Mouse (Mus musculus) spleen, embryonic (tissue): Measurements from ENCODE around the gene Unc13b.
"Not testable (repeated sequence)": the region's sequence is repeated elsewhere in the genome, so short reads cannot be mapped to it uniquely, and the experiment has no call there.

Source experiments
- CTCF ChIA-PET: fragments of 350-600 bp; sonication (Branson Sonifier 250); formaldehyde crosslinking; loops from one replicate; lab custom pipeline; 2022; lab: Charles Lee

The Unc13b gene

DNA sequence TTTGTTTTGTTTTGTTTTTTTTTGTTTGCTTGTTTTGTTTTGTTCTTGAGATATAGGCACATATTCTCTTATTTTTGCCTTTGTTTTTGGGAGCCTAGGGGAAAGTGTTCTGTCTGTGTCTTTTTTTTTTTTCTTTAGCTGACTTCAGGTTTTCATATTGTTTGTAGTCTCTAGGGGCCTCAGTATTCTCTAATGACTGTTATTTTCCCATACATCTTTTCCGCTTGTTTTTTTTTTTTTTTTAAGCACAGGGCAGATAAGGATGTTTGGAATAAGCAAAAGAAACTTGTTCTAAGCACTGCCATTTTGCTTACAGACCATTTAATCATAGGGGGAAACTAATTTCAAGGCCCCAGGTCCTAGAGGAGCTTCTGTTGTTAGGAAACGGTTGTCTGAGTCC lies 23.7 kb downstream of the Unc13b start:
- CTCF ChIA-PET, result interaction anchor here (0.6 kb wide), 1 partner anchor 742 kb away, joined by 5 read pairs; no protein-coding TSS in a partner anchor

DNA sequence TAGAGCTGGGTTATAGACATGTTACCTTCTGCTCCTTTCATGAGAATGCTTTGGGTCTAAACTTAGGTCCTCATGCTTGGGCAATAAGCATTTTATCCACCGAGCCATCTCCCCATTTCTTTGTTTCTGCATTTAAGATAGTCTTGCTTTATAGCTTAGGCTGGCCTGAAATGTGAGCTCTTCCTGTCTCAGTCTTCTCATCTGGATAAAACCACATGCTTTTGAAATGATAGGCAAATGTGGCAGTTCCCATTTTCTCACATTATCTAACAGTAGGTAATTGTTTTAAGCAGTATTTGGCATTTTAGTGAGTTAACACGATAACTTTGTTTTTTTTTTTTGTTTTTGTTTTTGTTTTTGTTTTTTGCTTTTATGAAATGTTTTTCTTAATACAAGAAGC lies 31.2 kb downstream of the Unc13b start:
- CTCF ChIA-PET, result interaction anchor here (0.7 kb wide), 1 partner anchor 333 kb away, joined by 4 read pairs; no protein-coding TSS in a partner anchor

DNA sequence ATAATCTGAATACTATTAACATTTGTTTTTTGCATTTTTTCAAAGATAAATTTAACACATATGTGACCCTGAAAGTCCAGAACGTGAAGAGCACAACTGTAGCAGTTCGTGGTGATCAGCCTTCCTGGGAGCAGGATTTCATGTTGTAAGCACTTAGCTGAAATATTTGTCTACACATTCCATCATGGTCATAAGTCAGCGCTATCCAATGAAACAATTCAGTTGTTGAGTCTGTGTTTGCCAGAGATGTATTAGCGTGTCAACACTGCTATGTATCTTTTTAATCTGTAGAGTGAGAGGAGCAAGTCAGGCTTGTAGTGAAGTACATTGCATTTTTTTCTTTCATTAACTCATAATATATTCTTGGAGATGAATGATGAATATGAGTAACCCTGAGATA lies 32.4 kb downstream of the Unc13b start:
- CTCF ChIA-PET, result no interaction called here

DNA sequence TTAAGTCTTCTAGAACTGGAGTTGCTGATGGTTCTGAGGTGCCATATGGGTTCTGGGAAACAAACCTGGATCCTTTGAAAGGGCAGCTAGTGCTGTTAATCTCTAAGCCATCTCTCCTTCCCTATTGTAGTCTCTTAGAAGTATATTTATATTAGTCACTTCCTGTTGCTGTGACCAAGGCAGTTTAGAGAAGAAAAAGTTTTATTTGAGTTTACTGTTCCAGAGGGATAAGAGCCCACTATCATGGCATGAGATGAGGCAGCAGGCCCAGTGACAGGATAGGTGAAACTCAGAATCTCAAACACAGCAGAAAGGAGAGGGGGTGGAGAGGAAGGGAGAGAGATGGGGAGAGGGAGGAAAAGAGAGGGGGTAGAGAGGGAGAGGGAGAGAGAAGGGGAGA lies 54.7 kb downstream of the Unc13b start:
- CTCF ChIA-PET, result no interaction called here

DNA sequence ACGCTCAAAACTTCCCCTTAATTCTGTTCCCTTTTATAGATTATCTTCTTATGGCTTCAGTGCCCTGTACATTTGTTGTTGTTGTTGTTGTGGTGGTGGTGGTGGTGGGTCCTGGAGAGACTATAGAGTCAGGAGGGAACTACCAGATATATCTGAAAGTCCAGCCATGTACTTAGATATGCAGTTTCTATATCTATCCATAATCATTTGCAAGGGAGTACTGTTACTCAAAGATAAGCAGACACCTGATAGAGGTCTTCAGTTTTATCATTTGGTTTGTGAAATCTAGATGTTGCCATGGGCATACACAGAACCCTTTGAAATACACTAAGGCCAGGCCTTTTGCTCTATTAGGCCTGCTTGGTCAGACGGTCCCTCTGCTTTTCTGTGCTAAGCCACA lies 55.8 kb downstream of the Unc13b start:
- CTCF ChIA-PET, result no interaction called here

DNA sequence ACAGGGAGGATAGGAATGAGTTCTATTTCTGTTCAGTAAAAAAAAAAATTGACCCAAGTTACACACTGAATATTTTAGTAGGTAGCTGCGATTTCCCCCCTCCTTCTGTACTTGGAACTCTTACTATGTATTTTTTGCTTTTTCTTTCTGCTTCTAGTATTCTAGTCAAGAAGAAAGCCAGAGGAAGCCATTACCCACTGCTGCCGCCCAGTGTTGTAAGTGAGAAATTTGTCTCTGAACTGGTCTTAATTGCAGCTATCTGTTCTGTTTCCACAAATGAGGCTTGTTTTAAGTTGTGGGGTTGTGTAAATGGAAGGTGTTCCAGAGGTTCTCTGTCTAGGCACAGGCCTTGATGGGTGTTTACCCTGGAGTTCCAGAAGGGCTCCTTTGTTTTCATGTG lies 56.2 kb downstream of the Unc13b start:
- CTCF ChIA-PET, result no interaction called here

DNA sequence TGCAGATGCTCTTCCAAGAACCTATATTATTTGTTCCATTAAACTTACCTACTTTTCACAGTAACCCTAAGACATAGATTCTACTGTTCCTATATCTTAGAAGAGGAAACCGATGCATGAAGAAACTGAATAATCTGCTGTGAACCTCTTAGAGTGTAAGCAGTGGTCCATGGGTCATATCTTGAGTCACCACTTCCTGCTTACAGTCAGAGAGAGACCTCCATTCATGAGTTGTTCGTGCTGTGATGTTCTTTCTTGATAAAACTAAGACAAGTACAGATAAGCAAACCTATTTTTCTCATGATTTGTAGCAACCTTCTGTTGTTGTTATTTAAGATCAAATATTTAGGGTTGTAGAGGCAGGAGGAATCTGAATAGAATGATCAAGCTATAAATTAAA lies 57.5 kb downstream of the Unc13b start:
- CTCF ChIA-PET, result no interaction called here

DNA sequence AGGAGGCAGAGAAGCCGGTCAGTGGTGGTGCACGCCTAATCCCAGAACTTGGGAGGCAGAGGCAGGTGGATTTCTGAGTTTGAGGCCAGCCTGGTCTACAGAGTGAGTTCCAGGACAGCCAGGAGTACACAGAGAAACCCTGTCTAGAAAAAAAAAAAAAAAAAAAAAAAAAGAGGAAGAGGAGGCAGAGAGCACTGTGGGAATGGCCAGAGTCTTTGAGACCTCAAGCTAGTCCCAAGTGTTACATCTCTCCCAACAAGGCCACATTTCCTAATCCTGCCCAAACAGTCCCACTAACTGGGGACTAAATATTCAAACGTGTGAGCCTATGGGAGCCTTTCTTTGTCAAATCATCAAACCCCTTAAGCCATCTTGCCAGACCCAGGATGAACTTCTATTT lies 71.0 kb downstream of the Unc13b start:
- CTCF ChIA-PET, result no interaction called here

DNA sequence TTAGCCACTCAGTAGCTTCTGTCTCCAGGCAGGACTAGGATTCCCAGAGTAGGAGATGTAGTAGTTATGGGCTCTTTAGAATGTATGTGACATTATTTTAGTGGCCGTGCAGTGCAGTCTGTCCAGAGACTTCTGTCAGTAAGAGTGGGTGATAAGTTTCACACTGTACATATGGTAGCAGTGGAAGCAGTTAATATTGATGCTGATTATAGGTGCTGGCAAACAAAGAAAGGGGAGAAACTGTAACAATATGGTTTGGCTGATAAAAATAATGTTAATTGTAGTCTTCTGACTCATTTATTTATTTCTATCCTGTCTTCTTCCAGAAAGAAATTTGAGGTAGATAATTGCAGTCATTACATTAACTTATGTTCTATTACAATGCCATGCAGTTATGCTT lies 83.9 kb downstream of the Unc13b start:
- CTCF ChIA-PET, result no interaction called here

DNA sequence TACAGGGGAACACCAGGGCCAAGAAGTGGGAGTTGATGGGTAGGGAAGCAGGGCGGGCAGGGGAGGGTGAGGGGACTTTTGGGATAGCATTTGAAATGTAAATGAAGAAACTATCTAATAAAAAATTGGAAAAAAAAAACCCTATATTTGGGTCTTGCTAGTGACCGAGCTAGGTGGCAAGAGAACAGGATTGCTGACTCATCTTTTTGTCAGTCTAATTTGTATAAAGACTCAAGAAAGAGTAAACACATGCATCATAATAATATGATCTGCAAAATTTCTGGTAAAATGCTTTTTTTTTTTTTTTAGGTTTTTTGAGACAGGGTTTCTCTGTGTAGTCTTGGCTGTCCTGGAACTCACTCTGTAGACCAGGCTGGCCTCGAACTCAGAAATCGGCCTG lies 93.7 kb downstream of the Unc13b start:
- CTCF ChIA-PET, result not testable (repeated sequence)

DNA sequence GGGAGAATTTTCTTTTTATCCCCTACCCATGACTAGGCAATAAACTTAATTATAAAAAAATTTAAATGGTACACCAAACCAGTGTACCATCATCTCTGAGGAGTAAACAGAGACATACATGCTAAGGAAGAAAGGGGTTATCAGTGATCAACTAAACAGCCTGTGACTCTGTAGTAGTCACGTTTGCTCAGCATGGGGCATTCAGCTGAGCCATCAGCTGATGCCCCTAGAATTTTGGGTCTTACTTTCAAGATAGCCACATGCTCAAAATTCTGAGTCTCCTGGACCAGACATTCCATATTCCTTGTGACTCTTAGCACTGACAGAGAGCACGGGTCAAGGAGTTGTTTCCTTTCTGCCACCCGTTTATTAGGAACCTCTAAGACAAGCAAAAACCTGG lies 101.3 kb downstream of the Unc13b start:
- CTCF ChIA-PET, result no interaction called here

DNA sequence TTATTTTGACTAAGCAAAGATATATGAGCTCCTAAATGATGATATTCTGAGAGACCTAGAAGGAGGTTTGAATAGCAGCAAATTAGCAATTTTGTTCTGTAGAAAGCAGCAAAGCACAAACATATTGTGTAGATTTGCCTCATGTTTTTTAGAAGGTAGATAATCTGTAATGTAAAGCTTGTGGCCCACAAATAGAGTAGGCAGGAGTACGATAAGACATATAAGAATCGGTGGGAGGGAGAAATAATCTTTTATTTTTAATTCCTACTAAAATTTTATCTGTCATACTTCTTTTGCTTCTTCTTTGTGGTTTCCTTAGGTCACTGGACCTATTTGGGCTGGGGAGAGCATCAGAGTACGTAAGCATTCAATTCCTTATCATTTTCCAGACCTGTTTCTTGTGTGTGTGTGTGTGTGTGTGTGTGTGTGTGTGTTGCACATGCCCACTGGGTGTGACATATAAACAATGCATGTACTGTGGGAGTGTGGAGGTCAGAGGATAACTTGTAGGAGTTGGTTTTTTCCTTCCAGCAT lies 102.4 kb downstream of the Unc13b start:
- CTCF ChIA-PET, result interaction anchor here (0.5 kb wide), 1 partner anchor 141 kb away, joined by 6 read pairs; no protein-coding TSS in a partner anchor

DNA sequence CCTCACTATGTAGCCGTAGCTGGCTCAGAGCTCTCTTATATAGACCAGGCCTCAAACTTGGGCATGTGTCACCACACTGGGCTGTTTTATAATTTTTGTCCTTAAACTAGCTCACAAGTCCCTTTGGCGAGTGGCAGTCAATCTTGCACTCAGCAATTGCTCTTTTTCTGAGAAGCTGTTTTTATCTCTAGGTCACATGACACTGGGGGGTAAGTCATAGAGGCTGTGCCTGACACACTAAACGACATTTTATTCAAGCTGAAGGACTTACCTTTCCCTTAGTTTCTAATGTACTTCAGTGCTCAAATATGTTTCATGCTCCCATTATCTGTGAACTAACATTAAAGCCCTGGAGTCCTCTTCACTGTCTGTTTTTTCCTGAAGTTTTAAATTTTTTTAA lies 104.5 kb downstream of the Unc13b start:
- CTCF ChIA-PET, result no interaction called here

DNA sequence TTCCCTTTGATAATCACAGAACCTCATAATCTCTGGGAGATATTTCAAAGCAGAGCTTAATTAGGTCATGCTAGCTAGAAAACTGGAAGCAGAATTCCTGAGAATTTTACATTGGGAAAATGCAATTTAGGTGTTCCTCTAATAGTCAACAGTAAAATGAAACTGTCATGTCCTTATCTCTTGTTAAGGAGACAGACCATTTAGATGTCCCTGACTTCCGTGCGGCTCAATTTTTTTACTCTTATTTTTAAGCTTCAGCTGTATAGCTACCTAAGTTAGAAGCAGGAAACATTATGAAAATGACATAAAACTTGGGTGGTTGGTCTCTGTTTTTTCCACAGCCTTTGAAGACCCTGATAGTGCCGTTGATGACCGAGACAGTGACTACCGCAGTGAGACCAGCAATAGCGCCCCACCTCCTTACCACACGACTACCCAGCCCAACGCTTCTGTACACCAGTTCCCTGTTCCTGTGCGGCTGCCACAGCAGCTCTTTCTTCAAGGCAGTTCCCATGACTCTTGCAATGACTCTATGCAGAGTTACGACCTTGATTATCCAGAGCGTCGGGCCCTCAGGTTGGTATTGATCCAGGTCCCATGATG lies 106.8 kb downstream of the Unc13b start:
- CTCF ChIA-PET, result interaction anchor here (0.6 kb wide), 1 partner anchor 10 kb away, joined by 3 read pairs; no protein-coding TSS in a partner anchor

DNA sequence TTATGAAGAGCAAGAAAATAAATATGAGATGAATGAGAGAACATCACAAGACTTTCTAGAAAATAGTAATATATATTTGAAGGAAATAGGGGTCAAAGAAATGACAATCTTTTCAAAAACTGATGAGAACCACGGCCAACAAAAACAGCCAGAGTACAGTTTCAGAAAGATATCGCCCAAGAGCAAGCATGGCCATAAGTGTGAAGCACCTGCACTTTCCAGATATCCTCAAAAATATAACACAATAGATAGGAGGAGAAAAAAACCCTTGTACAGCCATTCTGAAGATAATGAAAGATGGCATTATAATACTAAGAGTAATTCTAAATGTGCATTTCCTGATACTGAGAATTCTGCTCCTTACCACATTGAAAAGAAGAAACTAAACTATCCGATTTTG lies 111.3 kb downstream of the Unc13b start:
- CTCF ChIA-PET, result no interaction called here

DNA sequence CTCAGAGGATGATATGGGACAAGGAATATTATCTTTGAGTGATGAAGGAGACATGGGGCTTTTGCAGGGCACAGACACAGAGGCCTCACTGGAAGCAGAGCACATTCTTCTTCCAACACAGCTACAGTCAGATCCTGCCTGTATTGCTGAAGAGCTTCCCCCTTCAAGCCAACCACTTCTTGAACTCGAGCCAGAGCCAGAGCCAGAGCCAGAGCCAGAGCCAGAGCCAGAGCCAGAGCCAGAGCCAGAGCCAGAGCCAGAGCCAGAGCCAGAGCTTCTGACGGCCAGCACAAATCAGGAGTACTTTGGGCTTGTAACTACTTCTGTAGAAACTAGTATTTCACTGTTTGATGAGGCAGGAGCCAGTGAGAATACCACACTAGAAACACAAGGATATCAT lies 118.4 kb downstream of the Unc13b start:
- CTCF ChIA-PET, result no interaction called here

DNA sequence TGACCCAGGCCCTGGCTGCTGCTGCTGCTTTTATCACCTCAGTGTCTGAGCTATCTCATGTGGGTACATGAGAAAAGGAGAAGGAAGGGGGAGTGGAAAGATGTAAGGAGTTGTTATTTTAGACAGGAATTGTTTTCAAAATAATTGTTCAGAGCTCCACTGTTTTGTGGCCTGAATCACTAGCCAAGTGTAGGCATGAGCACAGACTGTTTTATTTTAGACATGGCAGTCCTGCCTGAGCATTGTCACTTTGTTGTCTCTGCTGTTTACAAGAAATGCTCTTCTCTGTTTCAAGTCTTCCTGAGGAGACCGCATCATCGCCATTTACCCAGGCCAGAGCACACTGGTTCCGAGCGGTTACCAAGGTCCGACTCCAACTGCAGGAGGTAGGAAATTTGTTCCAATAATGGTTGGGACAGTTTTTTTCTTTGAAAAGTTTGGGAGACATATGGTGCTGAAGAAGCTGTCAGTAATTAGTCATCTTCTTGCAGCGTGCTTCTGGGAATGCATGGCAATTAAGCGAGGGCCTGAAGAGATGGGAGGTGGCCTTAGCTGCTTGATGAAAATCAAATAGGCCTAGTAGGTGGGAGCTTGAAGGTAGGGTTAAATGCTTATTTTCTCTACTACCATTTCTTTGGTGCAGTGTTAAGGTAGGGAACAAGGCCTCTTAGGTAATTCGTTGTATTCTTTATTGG lies 123.9 kb downstream of the Unc13b start:
- CTCF ChIA-PET, result no interaction called here

DNA sequence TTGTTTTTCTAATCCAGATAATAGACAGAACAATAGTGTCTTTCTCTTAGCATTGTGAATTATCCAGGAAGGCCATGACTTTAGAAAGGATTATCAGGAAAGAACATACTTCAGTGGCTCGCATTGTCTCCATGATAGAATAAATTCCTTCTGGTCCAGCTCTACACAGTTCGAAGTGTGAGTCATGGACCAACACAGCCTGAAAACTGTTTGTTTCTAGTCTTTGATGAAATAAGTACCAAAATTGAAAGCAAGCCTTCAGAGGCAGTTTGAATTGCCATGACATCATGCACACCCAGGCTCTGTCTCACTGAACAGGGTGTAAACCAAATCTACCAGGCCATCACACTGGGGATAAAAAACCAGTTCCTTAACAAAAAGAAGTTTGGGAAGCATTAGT lies 128.7 kb downstream of the Unc13b start:
- CTCF ChIA-PET, result no interaction called here

DNA sequence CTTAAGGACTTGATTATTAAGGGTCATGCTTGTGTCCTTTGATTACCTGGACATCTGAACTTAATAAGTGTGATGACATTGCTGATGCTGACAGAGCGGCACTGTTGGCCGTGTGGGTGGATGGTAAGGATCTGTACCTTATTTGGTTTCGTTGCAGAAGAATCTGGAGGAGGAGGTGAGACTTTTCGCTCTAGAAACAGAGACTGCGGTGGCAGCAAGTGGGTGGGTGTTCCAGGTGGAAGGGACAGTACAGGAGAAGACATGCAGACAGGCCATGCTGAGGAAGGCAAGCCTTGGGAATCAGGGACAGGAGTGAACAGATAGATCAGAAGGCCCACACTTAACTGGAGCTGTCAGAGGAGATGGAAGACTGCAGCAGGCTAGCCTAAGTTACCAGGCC lies 130.6 kb downstream of the Unc13b start:
- CTCF ChIA-PET, result no interaction called here

DNA sequence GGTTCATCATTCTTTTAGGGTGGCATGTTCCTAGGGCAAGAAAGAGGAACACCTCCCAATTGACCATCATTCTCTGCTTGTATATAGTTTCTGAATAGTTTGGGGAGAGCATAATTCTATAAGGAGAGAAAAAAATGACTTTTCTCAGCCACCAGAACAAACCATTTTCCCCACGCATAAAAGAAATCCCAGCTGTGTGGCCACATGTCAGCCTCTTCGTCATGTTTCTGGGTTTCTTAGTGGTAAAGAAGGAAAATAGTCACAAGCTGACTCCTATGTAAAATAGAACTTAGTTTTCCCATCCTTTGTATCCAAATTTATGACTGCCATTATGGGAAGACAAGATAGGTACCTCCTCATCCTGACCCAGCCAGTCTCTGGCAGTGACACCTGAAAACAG lies 146.2 kb downstream of the Unc13b start:
- CTCF ChIA-PET, result no interaction called here

DNA sequence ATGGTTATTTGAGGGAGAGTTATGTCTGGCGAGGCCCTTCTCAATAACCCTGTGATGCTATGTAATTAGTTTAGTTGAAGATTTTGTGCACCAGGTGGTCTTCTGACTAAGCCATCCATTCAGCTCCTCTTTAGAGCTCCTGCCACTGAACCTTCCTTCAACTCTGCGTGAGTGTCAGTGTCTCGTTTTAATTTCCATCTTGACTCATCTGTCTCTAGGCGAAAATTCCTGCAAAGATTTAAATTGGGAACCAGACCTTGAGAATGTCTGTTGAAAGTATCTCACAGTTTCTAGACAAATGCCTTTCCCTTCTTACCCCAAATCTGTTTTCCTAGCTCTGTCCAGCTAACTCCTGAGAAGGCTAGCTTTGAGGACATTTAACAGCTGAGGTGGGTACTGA lies 146.8 kb downstream of the Unc13b start:
- CTCF ChIA-PET, result no interaction called here

DNA sequence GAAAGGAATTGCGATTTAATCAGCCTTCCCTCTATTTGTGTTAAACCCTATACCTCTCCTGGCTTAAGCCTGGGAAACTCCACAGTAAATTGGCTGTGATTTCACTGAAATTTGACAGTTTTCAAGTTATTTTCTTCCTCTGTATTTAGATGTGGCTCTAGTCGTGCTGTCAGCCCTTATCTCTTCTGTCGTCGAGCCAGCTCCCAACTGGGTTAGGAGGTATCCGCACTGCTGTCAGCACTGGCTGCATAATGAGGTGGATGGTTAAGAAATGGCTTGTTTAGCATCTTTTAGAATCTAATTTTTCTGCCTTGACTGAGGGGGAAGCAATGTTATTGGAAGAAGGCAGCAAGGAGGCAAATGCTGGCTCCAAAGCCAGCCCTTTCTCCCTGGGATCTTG lies 148.2 kb downstream of the Unc13b start:
- CTCF ChIA-PET, result no interaction called here

DNA sequence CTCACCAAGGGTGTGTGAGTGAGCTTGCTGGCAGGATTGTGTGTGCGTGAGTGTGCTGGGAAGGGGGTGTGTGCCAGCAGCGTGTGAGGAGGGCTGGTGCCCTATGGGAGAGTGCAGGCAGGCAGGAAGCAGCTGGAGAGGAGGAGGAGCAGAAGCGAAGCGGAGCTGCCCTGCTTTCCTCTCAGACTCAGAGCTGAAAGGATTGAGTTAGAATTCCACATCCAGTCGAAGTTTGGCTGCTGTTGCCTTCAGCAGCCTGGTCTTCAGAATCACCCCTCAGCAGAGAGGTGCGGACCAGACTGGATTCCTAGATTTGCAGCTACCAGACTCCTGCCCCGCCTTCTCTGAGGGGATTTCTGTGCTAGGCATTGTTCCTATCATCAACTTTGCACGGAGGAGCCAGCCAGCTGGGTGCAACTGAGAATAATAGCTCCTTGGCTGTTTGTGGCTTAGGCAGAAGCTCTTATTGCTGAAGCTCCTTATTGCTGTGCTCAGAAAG lies 150.4 kb downstream of the Unc13b start:
- CTCF ChIA-PET, result no interaction called here
